Mouse (Mus musculus) hindbrain, embryonic 11.5 days (tissue): ENCODE results near the gene Gm3435. TPM values are rescaled to one million over a fixed set of nuclear protein-coding genes. Genes with fewer than 3 reads are reported as not detected.
"Not testable (repeated sequence)": the region's sequence is repeated elsewhere in the genome, so short reads cannot be mapped to it uniquely, and the experiment has no call there.

Source experiments
- ATAC-seq: fragments of 200-750 bp; cut with Nextera tagmentation; 2 replicates; pipeline ENCODE4 v1.8.0; 2017; ENCODE audit warnings: mild to moderate bottlenecking, moderate TSS enrichment, moderate library complexity; ENCODE audit not compliant: low FRiP score
- DNase-seq: peaks from one replicate; pipeline ENCODE4 v3.0.0-alpha.2; 2015; ENCODE audit warnings: low spot score
- H3K27ac ChIP-seq: fragments of 300-500 bp; sonication (generic); 2 replicates; pipeline ENCODE4 v1.5.1; 2014; ENCODE audit warnings: mild to moderate bottlenecking, low read depth, low read length
- H3K27me3 ChIP-seq: fragments of 300-500 bp; sonication (generic); 2 replicates; pipeline ENCODE4 v1.6.1; 2014; ENCODE audit warnings: mild to moderate bottlenecking, low read length, moderate library complexity, mixed read lengths; ENCODE audit not compliant: control insufficient read depth, insufficient read depth
- H3K36me3 ChIP-seq: fragments of 300-500 bp; sonication (generic); 2 replicates; pipeline ENCODE4 v1.6.1; 2014; ENCODE audit warnings: mild to moderate bottlenecking, low read length, moderate library complexity, mixed read lengths; ENCODE audit not compliant: control insufficient read depth, insufficient read depth
- H3K4me1 ChIP-seq: fragments of 300-500 bp; sonication (generic); replicated peaks from 2 replicates; pipeline ENCODE4 v1.6.1; 2014; ENCODE audit warnings: low read length, mixed read lengths; ENCODE audit not compliant: control insufficient read depth, insufficient read depth
- H3K4me2 ChIP-seq: fragments of 300-500 bp; sonication (generic); replicated peaks from 2 replicates; pipeline ENCODE4 v1.6.1; 2014; ENCODE audit warnings: mild to moderate bottlenecking, low read depth, low read length
- H3K4me3 ChIP-seq: fragments of 300-500 bp; sonication (generic); 2 replicates; pipeline ENCODE4 v1.5.1; 2014; ENCODE audit warnings: low read depth, low read length
- H3K9ac ChIP-seq: fragments of 300-500 bp; sonication (generic); 2 replicates; pipeline ENCODE4 v1.6.1; 2014; ENCODE audit warnings: low read depth, low read length
- H3K9me3 ChIP-seq: fragments of 300-500 bp; sonication (generic); 2 replicates; pipeline ENCODE4 v1.6.1; 2016; ENCODE audit warnings: low read length; ENCODE audit not compliant: control insufficient read depth
- WGBS: fragments of 180-500 bp; shearing (Covaris S2); extraction: QIAGEN DNeasy Blood & Tissue Kit; methylation state at CpG from one replicate; pipeline ENCODE4 v1.1.7; 2014; 5-methylcytosine and 5-hydroxymethylcytosine counted together
- polyA plus RNA-seq: library from polyadenylated mRNA; unstranded; fragments of >200 nt; fragmentation: Nextera tagmentation; extraction: Ambion mirVana; gene quantifications from 2 replicates; pipeline ENCODE4 v1.2.1, GENCODE M21; 2014

The Gm3435 gene
- 8.0 and 10.3 TPM in 2 replicates for polyA plus RNA-seq

GRCm38 (mm10) chr17:15009706-15010413 is at the start of gene Gm3435:
TSS of gene Gm3435 (plus strand) at chr17:15010176.
- not testable (repeated sequence) for H3K27ac ChIP-seq, H3K27me3 ChIP-seq, H3K9me3 ChIP-seq, H3K4me3 ChIP-seq, H3K9ac ChIP-seq, H3K4me1 ChIP-seq, H3K36me3 ChIP-seq, DNase-seq, H3K4me2 ChIP-seq
- no CpG with 5 or more reads among the region's 60 CpGs for WGBS
- ATAC-seq: peak; percentile 99

- peak; percentile 26 for ATAC-seq
- no peak overlapping the region for H3K27ac ChIP-seq
Measured at GRCm38 (mm10) chr17:14960520-14960919, 49.5 kb upstream of the Gm3435 start.

GRCm38 (mm10) chr17:14960951-14961556 is 48.9 kb upstream of the Gm3435 start, which contains the start of gene Phf10:
TSS of gene Phf10 (minus strand) at chr17:14961273.
- not testable (repeated sequence) for H3K4me1 ChIP-seq, H3K9me3 ChIP-seq
- under 1% methylated on average over 37 of the region's 100 CpGs for WGBS

More at GRCm38 (mm10) chr17:14960520-14960919, 49.5 kb upstream of the Gm3435 start:
- DNase-seq: peak; percentile 38
- Histone ChIP-seq H3K9me3 (no peaks in the 10 kb centered on the region), H3K4me3 (peak overlapping the region; percentile 61), H3K36me3 (no peaks in the 10 kb centered on the region), H3K9ac (peak overlapping the region; percentile 66; the same call in 1 of the 2 replicates), H3K4me1 (peaks cover 2% of the 10 kb centered on the region; the same call in 1 of the 2 replicates), H3K27me3 (no peaks in the 10 kb centered on the region), H3K4me2 (peak overlapping the region; percentile 93)
- 0% methylated on average over 17 of the region's 23 CpGs for WGBS

GRCm38 (mm10) chr17:14961557-14962154 is 48.3 kb upstream of the Gm3435 start:
- not testable (repeated sequence) for H3K9me3 ChIP-seq, H3K4me1 ChIP-seq, DNase-seq, H3K27ac ChIP-seq, H3K4me2 ChIP-seq, H3K4me3 ChIP-seq, H3K36me3 ChIP-seq, H3K9ac ChIP-seq, H3K27me3 ChIP-seq
- no CpG with 5 or more reads among the region's 44 CpGs for WGBS
- ATAC-seq: peak; percentile 92

More at GRCm38 (mm10) chr17:14960951-14961556, 48.9 kb upstream of the Gm3435 start, which contains the start of gene Phf10:
- H3K27ac ChIP-seq, H3K36me3 ChIP-seq, H3K27me3 ChIP-seq: not testable (repeated sequence)
- Histone ChIP-seq H3K9ac (peak within 1 kb of the TSS; percentile 66), H3K4me2 (peak within 1 kb of the TSS; percentile 93), H3K4me3 (peak within 1 kb of the TSS; percentile 61)
- DNase-seq (peak; percentile 47), ATAC-seq (peak; percentile 80)

- not testable (repeated sequence) for H3K4me2 ChIP-seq, H3K27me3 ChIP-seq, H3K4me1 ChIP-seq, H3K27ac ChIP-seq, H3K9ac ChIP-seq, DNase-seq, H3K4me3 ChIP-seq, ATAC-seq, H3K9me3 ChIP-seq, H3K36me3 ChIP-seq
- WGBS: no CpG with 5 or more reads among the region's 6 CpGs
Measured at GRCm38 (mm10) chr17:14968373-14968913, 41.5 kb upstream of the Gm3435 start.

- WGBS: under 1% methylated on average over 4 of the region's 7 CpGs
- ATAC-seq: peak; percentile 23
Measured at GRCm38 (mm10) chr17:14977718-14978361, 32.1 kb upstream of the Gm3435 start.

GRCm38 (mm10) chr17:14978362-14979038 is 31.5 kb upstream of the Gm3435 start, which contains the start of the genes 9030025P20Rik and Gm3417:
TSS of gene 9030025P20Rik (plus strand) at chr17:14978468.
TSS of gene Gm3417 (minus strand) at chr17:14978790.
- H3K4me2 ChIP-seq, H3K4me1 ChIP-seq, H3K9me3 ChIP-seq, DNase-seq, H3K9ac ChIP-seq, H3K27me3 ChIP-seq, H3K4me3 ChIP-seq, H3K27ac ChIP-seq, H3K36me3 ChIP-seq: not testable (repeated sequence)
- peak; percentile 98 for ATAC-seq
- WGBS: no CpG with 5 or more reads among the region's 60 CpGs

More at GRCm38 (mm10) chr17:14977718-14978361, 32.1 kb upstream of the Gm3435 start:
- not testable (repeated sequence) for H3K9ac ChIP-seq, DNase-seq, H3K4me3 ChIP-seq, H3K27me3 ChIP-seq, H3K9me3 ChIP-seq, H3K27ac ChIP-seq, H3K36me3 ChIP-seq, H3K4me1 ChIP-seq, H3K4me2 ChIP-seq
